Mouse (Mus musculus) lung, adult 2 months (tissue): ENCODE measurements around the gene Vmn1r4.

ENCODE experiments used
- CTCF ChIP-seq: fragments of 200-500 bp; IDR thresholded peaks from 2 replicates; pipeline ENCODE4 v1.5.1; 2011; ENCODE audit warnings: mild to moderate bottlenecking, low read length, control low read depth; ENCODE audit not compliant: insufficient read depth
- POLR2A ChIP-seq: fragments of 200-500 bp; IDR thresholded peaks from 2 replicates; pipeline ENCODE4 v1.6.1; 2011; ENCODE audit warnings: low read depth, mild to moderate bottlenecking, control low read depth, low read length, borderline replicate concordance; ENCODE audit errors: extremely low read depth

GRCm38 (mm10) chr6:56876870-56877269 is 46.9 kb upstream of the Vmn1r4 start:
- TF ChIP-seq CTCF (no peak), POLR2A (no peak)
